Mouse (Mus musculus): ENCODE data around the gene Cyren. TPM values are rescaled to one million over a fixed set of nuclear protein-coding genes. Genes with fewer than 3 reads are reported as not detected.

Cyren gene
- total and polyA plus RNA-seq, 3 experiments = 7.9 to 11.9 (median 9.7) TPM

- no peaks in the 10 kb centered on the region for H3K79me2 ChIP-seq (replicated peaks; ENCODE audit: control insufficient read depth, extremely low read depth, insufficient read depth, poor library complexity, severe bottlenecking)
- TF ChIP-seq POLR2AphosphoS2 (IDR thresholded peaks at IDR 0.05; ENCODE audit: low read depth, low read length) = no peak
- no peak for TF ChIP-seq UBTF (IDR thresholded peaks at IDR 0.05; ENCODE audit: low read depth, low read length)
- TF ChIP-seq ZMIZ1 (IDR thresholded peaks at IDR 0.05; ENCODE audit: low read depth, low read length) = no peak
- TF ChIP-seq SIN3A (IDR thresholded peaks at IDR 0.05; ENCODE audit: low read length) = no peak
- TF ChIP-seq MEF2A (IDR thresholded peaks at IDR 0.05; ENCODE audit: borderline replicate concordance, low read depth, low read length) = no peak
- TF ChIP-seq E2F4 (IDR thresholded peaks at IDR 0.05; ENCODE audit: insufficient replicate concordance, low read depth, low read length) = no peak
- no peak for TF ChIP-seq CTCF (conservative IDR thresholded peaks at IDR 0.05 in 1 of 2, IDR thresholded peaks at IDR 0.05 in 1 of 2; ENCODE audit: low read depth in 2 of 2, low read length in 2 of 2)
- no peak for TF ChIP-seq BHLHE40 (IDR thresholded peaks at IDR 0.05; ENCODE audit: low read depth, low read length)
- no peak for TF ChIP-seq TBP (conservative IDR thresholded peaks at IDR 0.05; ENCODE audit: low read depth, low read length)
- TF ChIP-seq NRF1 (IDR thresholded peaks at IDR 0.05; ENCODE audit: low read depth, low read length) = no peak
- TF ChIP-seq HCFC1 (IDR thresholded peaks at IDR 0.05; ENCODE audit: low read depth, low read length) = no peak
- no peaks in the 10 kb centered on the region for H3K9me3 ChIP-seq (replicated peaks; ENCODE audit: low read length)
- H3K36me3 ChIP-seq (replicated peaks in 1 of 2; ENCODE audit: control insufficient read depth in 1 of 2, insufficient read depth in 1 of 2, low read length in 1 of 2) = no peaks in the 10 kb centered on the region
- no peaks in the 10 kb centered on the region for H3K27me3 ChIP-seq (replicated peaks)
- in situ Hi-C loops (cut with MboI; ENCODE audit: low pct_ligation_motif_present, low pct_unique_long_range_greater_than_20kb, low sequenced_read_pairs) (loop anchor here (5.0 to 10.0 kb wide), 4 partner anchors 38 to 625 kb away; no protein-coding TSS in a partner anchor), dilution Hi-C loops (cut with MboI; ENCODE audit: extremely low pct_ligation_motif_present, extremely low pct_unique_long_range_greater_than_20kb, low sequenced_read_pairs) (no loop called here)
- no peak within 1 kb of the TSS for H3K4me2 ChIP-seq (ENCODE audit: insufficient read depth, low read depth, poor library complexity, severe bottlenecking)
- no peak for DNase-seq (ENCODE audit: extremely low read depth)
- H3K27ac ChIP-seq (ENCODE audit: insufficient read depth, low read depth) = no peak within 1 kb of the TSS
- no peaks in the 10 kb centered on the region for H3K4me1 ChIP-seq (ENCODE audit: control insufficient read depth in 1 of 2, insufficient read depth in 2 of 2)
- no peak within 1 kb of the TSS for H3K9ac ChIP-seq (ENCODE audit: insufficient read depth, low read depth)
- no peak within 1 kb of the TSS for H3K4me3 ChIP-seq (replicated peaks in 1 of 3; ENCODE audit: low read depth in 2 of 3, low read length in 2 of 3, poor library complexity in 1 of 3)
These were observed 42.1 kb upstream of the Cyren start, which contains the start of gene Stra8 for GRCm38 (mm10) chr6:34919956-34920355. Gene Stra8, plus strand, starts transcription at chr6:34920163.

- peaks cover 0 to 5% of the 10 kb centered on the region in 2 experiments; a peak in 1 of 4 replicates for H3K4me1 ChIP-seq (ENCODE audit: control insufficient read depth in 1 of 2, insufficient read depth in 2 of 2)
- H3K27ac ChIP-seq (ENCODE audit: insufficient read depth, low read depth) = no peak overlapping the region
- DNase-seq (ENCODE audit: extremely low read depth) = no peak
- H3K36me3 ChIP-seq (replicated peaks in 1 of 2; ENCODE audit: control insufficient read depth in 1 of 2, insufficient read depth in 1 of 2, low read length in 1 of 2) = no peaks in the 10 kb centered on the region
- no peaks in the 10 kb centered on the region for H3K9me3 ChIP-seq (replicated peaks; ENCODE audit: low read length)
- TF ChIP-seq GABPA (IDR thresholded peaks at IDR 0.05; ENCODE audit: insufficient replicate concordance, low read depth, low read length) (no peak), MAX (IDR thresholded peaks at IDR 0.05; ENCODE audit: low read length) (no peak), CTCF (conservative IDR thresholded peaks at IDR 0.05 in 1 of 2, IDR thresholded peaks at IDR 0.05 in 1 of 2; ENCODE audit: low read depth in 2 of 2, low read length in 2 of 2) (no peak), PAX5 (IDR thresholded peaks at IDR 0.05; ENCODE audit: low read length) (no peak), USF2 (conservative IDR thresholded peaks at IDR 0.05; ENCODE audit: low read depth, low read length) (no peak), TCF12 (IDR thresholded peaks at IDR 0.05; ENCODE audit: low read depth, low read length) (no peak), TBP (conservative IDR thresholded peaks at IDR 0.05; ENCODE audit: low read depth, low read length) (no peak), MYC (IDR thresholded peaks at IDR 0.05; ENCODE audit: low read depth, low read length) (no peak), CHD2 (IDR thresholded peaks at IDR 0.05; ENCODE audit: low read length) (no peak), MAZ (IDR thresholded peaks at IDR 0.05; ENCODE audit: low read depth, low read length) (no peak), JUN (IDR thresholded peaks at IDR 0.05; ENCODE audit: insufficient read depth, low read depth, low read length) (no peak), EP300 (IDR thresholded peaks at IDR 0.05; ENCODE audit: low read length) (no peak), ZMIZ1 (IDR thresholded peaks at IDR 0.05; ENCODE audit: low read depth, low read length) (no peak), ETS1 (conservative IDR thresholded peaks at IDR 0.05; ENCODE audit: low read depth, low read length) (no peak)
- H3K4me2 ChIP-seq (ENCODE audit: insufficient read depth, low read depth, poor library complexity, severe bottlenecking) = no peak overlapping the region
- H3K79me2 ChIP-seq (replicated peaks; ENCODE audit: control insufficient read depth, extremely low read depth, insufficient read depth, poor library complexity, severe bottlenecking) = no peaks in the 10 kb centered on the region
- no peak overlapping the region for H3K9ac ChIP-seq (ENCODE audit: insufficient read depth, low read depth)
- no peak overlapping the region for H3K4me3 ChIP-seq (replicated peaks in 1 of 3; ENCODE audit: low read depth in 2 of 3, low read length in 2 of 3, poor library complexity in 1 of 3)
- H3K27me3 ChIP-seq (replicated peaks) = no peaks in the 10 kb centered on the region
- dilution Hi-C loops (cut with MboI; ENCODE audit: extremely low pct_ligation_motif_present, extremely low pct_unique_long_range_greater_than_20kb, low sequenced_read_pairs) = no loop called here
- in situ Hi-C loops (cut with MboI; ENCODE audit: low pct_ligation_motif_present, low pct_unique_long_range_greater_than_20kb, low sequenced_read_pairs) = loop anchor here (5.0 kb wide), 1 partner anchor 37 kb away; no protein-coding TSS in a partner anchor
These were observed 41.3 kb upstream of the Cyren start for GRCm38 (mm10) chr6:34919146-34919545.
